Mouse (Mus musculus) intestine, postnatal 0 days (tissue): ENCODE measurements at regions not wholly inside any gene's neighbourhood (a gene's known extent, or its start where the extent isn't known, plus 50 kb on each side); places are given as distances from the start of the nearest gene placed in this dataset.

Experiments used
- ATAC-seq: fragments of 200-750 bp; cut with Nextera tagmentation; 2 replicates; pipeline ENCODE4 v1.8.0; 2017; ENCODE audit warnings: mild to moderate bottlenecking, moderate TSS enrichment, moderate library complexity
- H3K27ac ChIP-seq: fragments of 300-500 bp; sonication (generic); 2 replicates; pipeline ENCODE4 v1.5.1; 2014; ENCODE audit warnings: mild to moderate bottlenecking, low read depth, low read length, moderate library complexity
- H3K27me3 ChIP-seq: fragments of 300-500 bp; sonication (generic); replicated peaks from 2 replicates; pipeline ENCODE4 v1.6.1; 2014; ENCODE audit warnings: low read length, mixed read lengths; ENCODE audit not compliant: control insufficient read depth, insufficient read depth
- H3K36me3 ChIP-seq: fragments of 300-500 bp; sonication (generic); 2 replicates; pipeline ENCODE4 v1.6.1; 2014; ENCODE audit warnings: mild to moderate bottlenecking, moderate library complexity; ENCODE audit not compliant: control insufficient read depth, insufficient read depth
- H3K4me1 ChIP-seq: fragments of 300-500 bp; sonication (generic); replicated peaks from 2 replicates; pipeline ENCODE4 v1.6.1; 2014; ENCODE audit warnings: antibody characterized with exemption, low read length, mixed read lengths; ENCODE audit not compliant: control insufficient read depth, insufficient read depth
- H3K4me2 ChIP-seq: fragments of 300-500 bp; sonication (generic); replicated peaks from 2 replicates; pipeline ENCODE4 v1.6.1; 2014; ENCODE audit warnings: low read depth, mild to moderate bottlenecking, moderate library complexity
- H3K4me3 ChIP-seq: fragments of 300-500 bp; sonication (generic); 2 replicates; pipeline ENCODE4 v1.5.1; 2014; ENCODE audit warnings: low read depth, low read length
- H3K9ac ChIP-seq: fragments of 300-500 bp; sonication (generic); 2 replicates; pipeline ENCODE4 v1.6.1; 2014; ENCODE audit warnings: mild to moderate bottlenecking, low read depth, low read length
- H3K9me3 ChIP-seq: fragments of 300-500 bp; sonication (generic); 2 replicates; pipeline ENCODE4 v1.6.1; 2016; ENCODE audit warnings: mixed run types; ENCODE audit not compliant: control insufficient read depth
- CTCF ChIP-seq: sonication (generic); IDR thresholded peaks from 2 replicates; pipeline ENCODE4 v1.5.1; 2016; ENCODE audit warnings: low read depth, mild to moderate bottlenecking, control low read depth, antibody characterized with exemption, moderate library complexity
- WGBS: fragments of 180-500 bp; shearing (Covaris S2); extraction: QIAGEN DNeasy Blood & Tissue Kit; methylation state at CpG from one replicate; pipeline ENCODE4 v1.1.7; 2014; 5-methylcytosine and 5-hydroxymethylcytosine counted together

DNA sequence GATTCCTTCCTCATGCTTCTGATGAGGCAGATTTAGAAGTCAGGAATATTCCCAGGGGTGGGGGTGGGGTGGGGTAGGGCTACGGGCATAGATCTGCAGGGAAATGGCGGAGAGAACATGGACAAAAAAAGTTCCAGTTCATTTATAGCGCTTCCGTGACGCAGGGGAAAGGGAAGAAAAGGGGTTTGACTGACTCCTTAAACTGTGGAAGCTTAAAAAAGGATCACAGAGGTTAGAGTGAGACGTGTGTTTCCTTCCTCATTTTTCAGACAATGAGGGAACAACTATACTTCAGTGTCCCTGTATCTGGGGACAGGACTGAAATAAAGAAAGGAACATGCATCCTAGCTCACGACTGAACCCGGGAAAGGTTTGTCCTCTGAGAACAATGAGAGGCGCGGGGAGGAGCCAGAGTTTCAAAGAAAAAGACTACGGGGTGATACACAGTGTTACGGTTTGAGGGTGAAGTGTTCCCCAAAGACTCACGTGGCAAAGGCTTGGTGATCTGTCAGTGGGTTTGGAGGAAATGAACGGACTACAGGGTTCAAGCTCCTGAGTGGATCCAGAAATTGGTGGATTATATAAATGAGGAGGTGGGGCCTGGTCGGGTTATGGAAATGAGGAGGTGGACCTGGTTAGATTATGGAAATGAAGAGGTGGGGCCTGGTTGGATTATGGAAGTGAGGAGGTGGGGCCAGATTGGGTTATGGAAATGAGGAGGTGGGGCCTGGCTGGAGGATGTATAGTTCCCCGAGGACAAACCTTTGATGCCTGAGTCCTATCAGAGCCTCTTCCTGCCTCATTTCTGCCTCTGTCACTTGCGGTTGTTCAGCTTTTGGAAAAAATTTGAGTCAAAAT lies 57.8 kb upstream of the Tmem150c start:
- H3K27ac ChIP-seq: no peak overlapping the region
- TF ChIP-seq CTCF: no peak
- 48% methylated on average over 17 of the region's 17 CpGs for WGBS
- no peaks in the 10 kb centered on the region for H3K36me3 ChIP-seq
- H3K4me3 ChIP-seq: no peak overlapping the region
- no peaks in the 10 kb centered on the region for H3K27me3 ChIP-seq
- no peaks in the 10 kb centered on the region for H3K4me1 ChIP-seq
- ATAC-seq: no peak
- H3K9me3 ChIP-seq: no peaks in the 10 kb centered on the region
- no peak overlapping the region for H3K4me2 ChIP-seq
- H3K9ac ChIP-seq: no peak overlapping the region

DNA sequence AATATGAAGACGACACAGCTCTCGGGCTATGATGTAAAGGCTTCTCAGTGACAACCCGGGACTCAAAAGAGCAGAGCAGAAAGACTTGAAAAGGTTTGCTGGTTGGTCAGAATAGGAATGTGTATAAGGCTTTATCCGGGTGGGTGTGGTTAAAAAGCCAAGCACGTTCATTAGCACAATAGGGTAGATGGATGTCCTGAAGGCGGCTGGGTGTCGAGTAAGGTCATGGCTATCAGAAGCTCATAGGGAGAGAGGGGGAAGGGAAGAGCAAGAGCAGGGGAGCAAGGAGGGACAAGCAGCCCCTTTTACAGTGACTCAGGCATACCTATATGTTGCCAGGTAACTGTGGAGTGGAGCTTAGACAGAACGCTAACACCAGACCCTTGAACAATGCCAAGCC lies 54.3 kb upstream of the Tmem150c start:
- H3K9ac ChIP-seq: no peak overlapping the region
- 86% methylated on average over 8 of the region's 8 CpGs for WGBS
- ATAC-seq: no peak
- no peak for TF ChIP-seq CTCF
- H3K27me3 ChIP-seq: no peaks in the 10 kb centered on the region
- no peaks in the 10 kb centered on the region for H3K4me1 ChIP-seq
- no peak overlapping the region for H3K4me3 ChIP-seq
- H3K36me3 ChIP-seq: no peaks in the 10 kb centered on the region
- H3K27ac ChIP-seq: no peak overlapping the region
- no peak overlapping the region for H3K4me2 ChIP-seq
- H3K9me3 ChIP-seq: no peaks in the 10 kb centered on the region

- Histone ChIP-seq H3K4me2 (no peak overlapping the region), H3K36me3 (no peaks in the 10 kb centered on the region), H3K9ac (no peak overlapping the region), H3K27ac (no peak overlapping the region), H3K27me3 (no peaks in the 10 kb centered on the region), H3K4me1 (no peaks in the 10 kb centered on the region), H3K9me3 (no peaks in the 10 kb centered on the region), H3K4me3 (no peak overlapping the region)
- no peak for ATAC-seq
- 57% methylated on average over 5 of the region's 5 CpGs for WGBS
- TF ChIP-seq CTCF: no peak
Observed at GRCm38 (mm10) chr5:100210708-100211107, 51.1 kb upstream of the Tmem150c start.
